Mouse (Mus musculus): ENCODE data around the gene Ceacam18.

- no peak for TF ChIP-seq CTCF (IDR thresholded peaks at IDR 0.05; ENCODE audit: low read depth, low read length)
- no peak for TF ChIP-seq POLR2A (IDR thresholded peaks at IDR 0.05; ENCODE audit: borderline replicate concordance, low read depth, low read length)
These were observed 40.6 kb downstream of the Ceacam18 start for GRCm38 (mm10) chr7:43675091-43675490.

All from bone marrow macrophage, adult 2 months (primary cell).